Mouse (Mus musculus) left cerebral cortex, postnatal 36 days (tissue): ENCODE results near the gene Arhgef25. TPM values are rescaled to one million over a fixed set of nuclear protein-coding genes. Genes with fewer than 3 reads are reported as not detected.

ENCODE experiments used
- DNase-seq, 2 experiments: peaks; one replicate each; pipeline ENCODE4 v3.0.0; 2021 to 2022; ENCODE audit warnings: low spot score in 2 of 2, mixed read lengths in 1 of 2
- intact Hi-C: fragments of 180-260 bp; cut with DNase I; formaldehyde crosslinking; loops from one replicate; pipeline ENCODE4 v1.15.1; 2025
- total RNA-seq, 2 experiments: library from RNA; stranded (reverse); gene quantifications; 2 replicates each; pipeline ENCODE4 v1.2.3; 2021

Gene Arhgef25
- total RNA-seq, 2 experiments from 2014 or later: 173 to 176 TPM

GRCm38 (mm10) chr10:127189116-127189650 is 700 bp downstream of the Arhgef25 start:
- intact Hi-C loops: no loop called here
- DNase-seq: peak in 1 of 2 experiments; percentile 19

- peak; percentile 54 to 77 for DNase-seq
- intact Hi-C loops: no loop called here
Measured at GRCm38 (mm10) chr10:127188465-127189115, 1.3 kb downstream of the Arhgef25 start.

- DNase-seq: no peak
- intact Hi-C loops: no loop called here
Measured at GRCm38 (mm10) chr10:127188079-127188453, 1.8 kb downstream of the Arhgef25 start.

- peak; percentile 82 to 86 for DNase-seq
- intact Hi-C loops: no loop called here
Measured at GRCm38 (mm10) chr10:127187371-127188078, 2.4 kb downstream of the Arhgef25 start.

GRCm38 (mm10) chr10:127186451-127186850 is 3.4 kb downstream of the Arhgef25 start:
- intact Hi-C loops: no loop called here

GRCm38 (mm10) chr10:127185506-127185905 is 4.4 kb downstream of the Arhgef25 start:
- intact Hi-C loops: no loop called here
- DNase-seq: no peak

More at GRCm38 (mm10) chr10:127186451-127186850, 3.4 kb downstream of the Arhgef25 start:
- DNase-seq: no peak

- peak in 1 of 2 experiments; percentile 31 for DNase-seq
- intact Hi-C loops: no loop called here
Measured at GRCm38 (mm10) chr10:127185101-127185500, 4.8 kb downstream of the Arhgef25 start.

GRCm38 (mm10) chr10:127183759-127184158 is 6.1 kb downstream of the Arhgef25 start:
- DNase-seq: no peak
- intact Hi-C loops: no loop called here

- intact Hi-C loops: no loop called here
- DNase-seq: no peak
Measured at GRCm38 (mm10) chr10:127182624-127183023, 7.3 kb downstream of the Arhgef25 start.

- intact Hi-C loops: no loop called here
- DNase-seq: no peak
Measured at GRCm38 (mm10) chr10:127181566-127181965, 8.3 kb downstream of the Arhgef25 start.

- DNase-seq: no peak
- intact Hi-C loops: no loop called here
Measured at GRCm38 (mm10) chr10:127180695-127181047, 9.2 kb downstream of the Arhgef25 start.

GRCm38 (mm10) chr10:127179871-127180694 is 9.8 kb downstream of the Arhgef25 start, which contains the start of gene Slc26a10:
Slc26a10 (minus strand) TSS chr10:127180645.
- intact Hi-C loops: no loop called here
- DNase-seq: peak; percentile 65 to 82

- DNase-seq: peak in 1 of 2 experiments; percentile 11
- intact Hi-C loops: no loop called here
Measured at GRCm38 (mm10) chr10:127178286-127179027, 11.4 kb downstream of the Arhgef25 start.

GRCm38 (mm10) chr10:127177719-127178118 is 12.2 kb downstream of the Arhgef25 start:
- peak in 1 of 2 experiments; percentile 76 for DNase-seq
- intact Hi-C loops: loop anchor here (2.0 kb wide), 1 partner anchor 53 kb away; no protein-coding TSS in a partner anchor

- intact Hi-C loops: loop anchor here (2.0 kb wide), 1 partner anchor 54 kb away; no protein-coding TSS in a partner anchor
- DNase-seq: no peak
Measured at GRCm38 (mm10) chr10:127177235-127177634, 12.6 kb downstream of the Arhgef25 start.

GRCm38 (mm10) chr10:127176756-127177155 is 13.1 kb downstream of the Arhgef25 start:
- no peak for DNase-seq

GRCm38 (mm10) chr10:127176228-127176627 is 13.7 kb downstream of the Arhgef25 start:
- intact Hi-C loops: loop anchor here (2.0 kb wide), 1 partner anchor 55 kb away; no protein-coding TSS in a partner anchor
- no peak for DNase-seq

More at GRCm38 (mm10) chr10:127176756-127177155, 13.1 kb downstream of the Arhgef25 start:
- intact Hi-C loops: loop anchor here (2.0 kb wide), 1 partner anchor 54 kb away; no protein-coding TSS in a partner anchor

- no peak for DNase-seq
- intact Hi-C loops: no loop called here
Measured at GRCm38 (mm10) chr10:127174170-127174569, 15.7 kb downstream of the Arhgef25 start.
